Mouse (Mus musculus) erythroblast, embryonic 14.5 days (primary cell): ENCODE data around the gene Tbcd.

Source experiments
- GATA1 ChIP-seq: IDR thresholded peaks from 2 replicates; pipeline ENCODE4 v1.6.1; 2012; ENCODE audit warnings: low read length, inconsistent platforms, mixed read lengths
- TAL1 ChIP-seq: IDR thresholded peaks from 3 replicates; pipeline ENCODE4 v1.6.1; 2012; ENCODE audit warnings: low read length, inconsistent platforms, mixed read lengths

DNA sequence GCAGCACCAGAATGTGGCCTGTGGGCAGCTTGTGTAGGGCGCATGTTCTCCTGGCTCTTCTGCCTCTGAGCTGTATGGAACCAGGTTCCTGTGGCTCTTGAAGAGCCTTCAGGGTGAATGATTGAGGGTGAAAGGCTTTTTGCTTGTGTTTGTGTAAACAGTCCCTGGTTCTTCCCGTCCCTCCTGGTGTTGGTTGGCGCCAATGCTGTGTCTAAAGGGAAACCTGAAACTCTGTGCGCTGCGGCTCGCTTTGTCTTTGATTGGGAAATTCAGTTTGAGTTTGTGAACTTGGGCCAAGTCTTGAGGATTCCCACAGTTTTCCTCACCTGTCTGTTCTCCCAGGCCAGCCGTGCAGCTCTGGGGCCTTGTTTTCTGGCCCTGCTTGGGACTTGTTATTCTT is 72.4 kb downstream of the Tbcd start:
- TF ChIP-seq TAL1 = no peak
- TF ChIP-seq GATA1 = no peak
